Mouse (Mus musculus) adrenal gland, adult 8-10 months (tissue): ENCODE results near the gene Krtap10-4. TPM values are rescaled to one million over a fixed set of nuclear protein-coding genes. Genes with fewer than 3 reads are reported as not detected.
"Not testable (repeated sequence)": the region's sequence is repeated elsewhere in the genome, so short reads cannot be mapped to it uniquely, and the experiment has no call there.

Source experiments
- DNase-seq: peaks from one replicate; pipeline ENCODE4 v3.0.0; 2022
- total RNA-seq, 4 experiments: library from RNA; stranded (reverse); gene quantifications; 2 replicates each; pipeline ENCODE4 v1.2.4; 2022

Krtap10-4 gene
- total RNA-seq, result not detected

- no peak for DNase-seq
These were observed at the start of gene Krtap10-4 for GRCm38 (mm10) chr10:77826951-77827350. Gene Krtap10-4 (minus strand): TSS chr10:77827095.

DNA sequence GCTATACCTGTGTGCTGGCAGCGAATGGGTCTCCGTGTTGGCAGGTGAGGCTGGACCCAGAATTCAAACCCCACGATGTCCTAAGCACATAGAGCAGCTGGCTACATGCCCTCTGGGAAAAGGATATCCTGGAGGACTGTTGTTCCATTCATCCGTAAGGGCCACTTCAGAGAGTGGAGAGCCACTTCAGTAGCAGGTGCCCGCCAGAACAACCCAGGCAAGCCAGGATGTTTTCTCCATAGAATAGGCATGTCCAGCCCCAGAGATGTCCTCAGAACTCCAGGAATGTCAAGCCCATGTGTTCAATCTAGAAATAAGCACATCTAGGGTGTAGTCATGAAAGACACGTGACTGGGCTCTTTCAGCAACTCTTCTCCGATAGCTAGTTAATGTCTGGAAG lies 42.8 kb upstream of the Krtap10-4 start:
- DNase-seq, result no peak

- no peak for DNase-seq
These were observed 40.7 kb upstream of the Krtap10-4 start for GRCm38 (mm10) chr10:77867546-77867945.

DNA sequence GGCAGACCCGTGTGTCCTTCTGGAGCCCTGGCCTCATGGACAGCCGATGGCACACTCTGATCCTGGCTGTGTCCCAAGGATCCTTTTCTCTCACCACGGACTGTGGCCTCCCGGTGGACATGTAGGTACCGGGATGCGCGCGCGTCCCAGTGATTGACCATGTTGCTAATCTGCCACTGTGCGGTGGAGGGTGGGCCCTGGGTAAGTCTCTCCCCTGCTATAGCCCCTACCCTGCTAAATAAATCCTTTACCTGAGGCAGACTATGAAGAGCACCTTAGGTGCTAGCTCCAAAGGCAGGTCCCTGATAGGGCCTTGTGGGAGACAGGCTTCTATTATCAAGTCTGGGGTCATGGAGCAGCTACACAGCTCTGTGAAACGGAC lies 37.9 kb upstream of the Krtap10-4 start:
- DNase-seq, result no peak

GRCm38 (mm10) chr10:77864067-77864761 lies 37.3 kb upstream of the Krtap10-4 start:
- DNase-seq, result peak; percentile 29

- no peak for DNase-seq
These were observed 34.8 kb upstream of the Krtap10-4 start, which contains the start of gene Gm3285 for GRCm38 (mm10) chr10:77861675-77862074. Gene Gm3285 (plus strand): TSS chr10:77861975.

DNA sequence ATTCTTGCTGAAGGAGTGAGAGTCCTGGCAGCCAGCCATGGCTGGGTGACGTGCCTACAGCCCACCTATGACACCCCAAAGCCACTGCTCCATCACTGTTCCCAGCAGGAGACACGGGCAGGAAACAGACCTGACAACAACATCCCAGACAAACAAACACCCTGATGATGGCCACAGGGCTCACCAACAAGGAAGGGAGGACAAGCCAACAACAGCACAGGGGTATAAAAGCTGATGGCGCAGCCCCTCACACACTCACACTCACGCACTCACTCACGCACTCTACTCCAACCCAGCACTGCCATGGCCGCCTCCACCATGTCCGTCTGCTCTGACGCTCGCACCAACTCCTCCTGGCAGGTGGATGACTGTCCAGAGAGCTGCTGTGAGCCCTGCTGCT lies 25.7 kb upstream of the Krtap10-4 start, which contains the start of gene Gm10318:
Gene Gm10318 (plus strand): TSS at position 301 of the 400 bp plus-strand sequence.
- no peak for DNase-seq

DNA sequence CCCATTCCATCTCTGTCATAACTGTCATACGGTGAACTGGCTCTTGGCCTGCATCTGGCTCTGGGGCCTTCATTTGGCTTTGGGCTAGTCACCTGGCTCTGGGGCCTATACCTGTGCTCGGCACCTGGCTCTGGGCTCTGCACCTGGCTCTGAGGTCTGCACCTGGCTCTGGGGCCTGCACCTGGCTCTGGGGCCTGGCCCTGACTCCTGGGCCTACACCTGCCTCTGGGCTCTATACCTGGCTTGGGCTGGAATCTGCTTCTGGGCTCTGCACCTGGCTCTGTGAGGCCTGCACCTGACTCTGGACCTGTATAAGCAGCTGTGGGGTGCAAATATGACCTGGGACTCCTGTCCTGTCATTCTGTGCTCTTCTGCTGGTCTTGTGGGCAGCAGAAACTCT lies 20.6 kb upstream of the Krtap10-4 start:
- no peak for DNase-seq

GRCm38 (mm10) chr10:77846961-77847360 lies 20.1 kb upstream of the Krtap10-4 start:
- DNase-seq, result no peak

GRCm38 (mm10) chr10:77846503-77846902 lies 19.6 kb upstream of the Krtap10-4 start, which contains the start of gene Gm36176:
Gene Gm36176 (plus strand): TSS chr10:77846803.
- DNase-seq, result no peak

GRCm38 (mm10) chr10:77839006-77839405 lies 12.1 kb upstream of the Krtap10-4 start:
- DNase-seq, result peak; percentile 30

DNA sequence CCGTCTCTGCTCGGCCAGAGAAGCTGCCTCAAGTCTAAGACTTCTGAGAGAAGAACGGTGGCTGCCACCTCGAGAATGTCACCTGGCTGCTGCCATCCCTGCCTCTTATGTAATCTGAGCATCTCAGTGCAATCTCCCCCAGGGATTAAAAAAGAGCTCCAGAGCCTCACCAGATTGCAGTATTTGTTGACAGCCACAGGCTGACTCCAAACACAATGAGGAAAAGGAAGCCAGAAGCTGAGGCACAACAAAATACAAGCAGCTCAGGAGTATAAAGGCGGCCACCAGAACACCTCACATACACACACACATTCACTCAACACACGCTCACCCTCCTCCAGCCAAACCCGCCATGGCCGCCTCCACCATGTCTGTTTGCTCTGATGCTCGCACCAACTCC lies 8.8 kb upstream of the Krtap10-4 start, which contains the start of gene Krtap10-10:
Gene Krtap10-10 (plus strand): TSS at position 301 of the 400 bp plus-strand sequence.
- no peak for DNase-seq

GRCm38 (mm10) chr10:77819203-77819602 lies 7.7 kb downstream of the Krtap10-4 start:
- no peak for DNase-seq

DNA sequence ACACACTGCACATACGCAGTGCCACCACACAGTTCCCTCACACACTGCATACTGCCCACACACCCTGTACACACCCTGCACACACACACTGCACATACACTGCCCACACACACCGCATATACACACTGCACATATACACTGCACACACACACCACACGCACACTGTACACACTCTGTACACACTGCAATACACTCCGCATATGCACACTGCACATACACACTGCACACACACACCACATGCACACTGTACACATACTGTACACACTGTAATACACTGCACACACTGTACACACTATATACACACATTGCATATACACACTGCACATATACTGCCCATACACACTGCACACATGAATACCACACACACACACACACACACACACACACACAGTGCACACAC lies 8.4 kb downstream of the Krtap10-4 start:
- no peak for DNase-seq

DNA sequence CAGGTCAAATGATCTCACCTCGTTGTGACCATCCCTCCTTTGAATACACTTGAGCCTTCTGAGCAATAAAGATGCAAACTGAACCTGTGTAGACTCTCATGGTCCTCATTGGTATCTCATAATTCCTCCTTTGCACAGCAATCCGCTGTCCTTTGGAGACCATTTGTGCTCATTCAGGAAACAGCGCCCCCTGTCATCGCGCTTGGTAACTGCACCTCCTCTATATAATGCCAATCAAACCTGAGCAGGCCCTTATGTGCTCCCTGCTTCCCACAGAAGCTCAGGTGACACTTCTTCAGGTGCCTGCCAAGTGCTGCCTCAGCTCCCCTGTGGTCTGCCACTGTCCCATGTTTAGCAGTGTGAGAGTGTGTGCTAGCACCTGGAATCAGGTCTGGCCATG lies 11.4 kb downstream of the Krtap10-4 start:
- DNase-seq, result no peak

DNA sequence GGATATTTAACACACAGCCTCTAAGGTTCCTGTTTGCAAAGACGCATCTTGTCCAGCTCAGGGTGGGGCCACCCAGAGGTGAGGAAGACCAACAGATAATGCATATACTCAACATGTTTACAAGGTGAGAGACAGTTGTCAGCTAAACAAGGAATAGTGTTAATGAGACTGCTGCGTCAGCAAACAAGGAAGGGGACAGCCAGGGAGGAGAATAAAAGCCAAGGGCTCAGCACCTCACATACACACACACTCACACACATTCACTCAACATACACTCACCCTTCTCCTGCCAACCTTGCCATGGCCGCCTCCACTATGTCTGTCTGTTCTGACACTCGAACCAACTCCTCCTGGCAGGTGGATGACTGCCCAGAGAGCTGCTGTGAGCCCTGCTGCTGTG lies 12.5 kb downstream of the Krtap10-4 start, which contains the start of gene Gm2696:
Gene Gm2696 (plus strand): TSS at position 301 of the 400 bp plus-strand sequence.
- no peak for DNase-seq

GRCm38 (mm10) chr10:77811743-77812142 lies 15.2 kb downstream of the Krtap10-4 start, which contains the start of gene Gm9507:
Gene Gm9507 (minus strand): TSS chr10:77811843.
- no peak for DNase-seq

DNA sequence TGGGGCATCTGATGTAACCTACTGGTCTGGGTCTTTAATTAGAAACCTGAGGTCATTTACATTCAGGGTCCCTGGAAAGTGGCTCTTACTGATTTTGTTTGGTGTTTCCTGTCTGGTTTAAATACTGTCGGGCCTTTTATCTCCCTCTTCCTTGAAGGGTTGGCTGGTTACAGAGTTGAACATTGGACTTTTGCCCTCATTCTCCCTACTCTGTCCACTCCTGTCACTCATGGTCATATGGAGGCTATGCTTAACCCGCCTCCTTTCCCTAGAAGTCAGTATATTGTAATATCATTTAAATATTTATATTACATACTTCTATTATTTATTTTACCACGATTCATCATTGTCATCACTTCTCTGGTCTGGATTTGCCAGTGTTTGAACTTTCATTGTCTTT lies 22.8 kb downstream of the Krtap10-4 start:
- no peak for DNase-seq

DNA sequence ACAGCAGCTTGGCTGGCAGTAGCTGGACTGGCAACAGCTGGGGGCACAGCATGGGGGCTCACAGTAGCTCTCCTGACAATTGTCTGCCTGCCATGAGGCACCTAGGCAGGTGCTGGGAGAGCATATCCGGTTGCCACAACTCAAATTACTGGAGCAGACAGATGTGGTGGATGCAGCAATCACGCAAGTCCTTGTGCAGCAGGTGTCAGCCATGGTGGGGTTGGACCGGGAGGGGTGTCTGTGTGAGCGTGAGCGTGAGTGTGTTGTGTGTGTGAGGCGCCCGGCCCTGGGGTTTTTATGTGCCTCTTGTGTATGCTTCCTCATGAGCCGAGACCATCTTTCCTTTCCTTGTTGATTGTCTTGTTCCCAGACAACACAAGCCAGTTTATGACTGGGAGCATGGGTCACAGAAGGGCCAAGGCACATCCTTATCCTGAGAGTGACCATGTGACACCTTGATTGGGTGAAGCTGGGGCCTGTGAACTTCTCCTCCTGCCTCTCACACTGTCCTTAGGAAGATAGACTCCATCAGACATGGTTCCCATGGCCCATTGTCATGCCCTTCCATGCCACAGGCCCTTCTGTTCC lies 27.9 kb downstream of the Krtap10-4 start, which contains the start of gene Gm19668:
Gene Gm19668 (minus strand): TSS at position 213 of the 588 bp plus-strand sequence.
- no peak for DNase-seq

- DNase-seq, result not testable (repeated sequence)
These were observed 28.6 kb downstream of the Krtap10-4 start for GRCm38 (mm10) chr10:77798164-77798920.

DNA sequence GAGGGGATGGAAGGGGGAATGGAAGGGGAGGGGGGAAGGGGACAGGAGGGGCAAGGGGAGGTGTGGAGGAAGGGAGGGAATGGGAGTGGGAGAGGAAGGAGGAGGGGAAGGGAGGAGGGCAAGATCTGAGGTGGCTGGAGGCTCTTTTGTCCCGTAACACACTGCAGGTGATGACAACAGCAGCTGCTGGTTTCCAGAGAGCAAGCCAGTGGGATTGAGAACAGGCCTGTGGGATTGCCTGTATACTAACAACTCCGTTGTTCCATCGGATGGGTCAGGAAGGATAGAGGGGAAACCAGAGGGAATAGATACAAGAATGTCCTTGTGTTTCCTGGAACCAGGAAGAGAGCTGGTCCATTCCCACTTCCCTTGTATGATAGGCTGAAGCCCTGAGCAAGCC lies 29.2 kb downstream of the Krtap10-4 start:
- DNase-seq, result no peak

GRCm38 (mm10) chr10:77794976-77795375 lies 31.9 kb downstream of the Krtap10-4 start, which contains the start of gene Gm9639:
Gene Gm9639 (minus strand): TSS chr10:77795076.
- DNase-seq, result no peak

DNA sequence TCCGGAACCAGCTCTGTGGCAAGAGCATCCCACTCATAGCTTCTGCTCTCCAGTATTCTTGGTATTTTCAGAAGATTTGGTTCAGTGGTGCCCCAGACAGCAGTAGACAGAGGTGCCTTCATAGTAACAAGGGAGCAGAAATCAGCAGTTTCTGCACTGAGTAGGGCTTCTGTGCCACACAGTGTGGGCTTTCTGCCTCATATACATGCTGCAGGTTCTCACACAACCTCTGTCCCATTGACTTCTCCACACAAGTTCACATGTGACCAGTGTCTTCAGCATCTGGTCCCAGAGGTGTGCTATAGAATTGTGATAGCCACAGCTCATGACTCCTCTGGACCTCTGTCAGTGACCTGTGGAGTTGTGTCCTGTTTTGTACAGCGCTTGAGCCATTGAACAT lies 38.3 kb downstream of the Krtap10-4 start:
- no peak for DNase-seq
